Mouse (Mus musculus) forebrain, embryonic 13.5 days (tissue): Measurements from ENCODE around the gene Add1. TPM values are rescaled to one million over a fixed set of nuclear protein-coding genes. Genes with fewer than 3 reads are reported as not detected.
A peak's percentile ranks its signal among the peaks of the same experiment; 100 is the strongest.

Experiments used
- ATAC-seq: fragments of 200-750 bp; cut with Nextera tagmentation; 2 replicates; pipeline ENCODE4 v1.8.0; 2017
- H3K27ac ChIP-seq: fragments of 300-500 bp; sonication (generic); 2 replicates; pipeline ENCODE4 v1.5.1; 2015; ENCODE audit warnings: inconsistent platforms, mild to moderate bottlenecking, moderate library complexity
- H3K27me3 ChIP-seq: fragments of 300-500 bp; sonication (generic); 2 replicates; pipeline ENCODE4 v1.6.1; 2015; ENCODE audit warnings: mild to moderate bottlenecking, inconsistent platforms
- H3K36me3 ChIP-seq: fragments of 300-500 bp; sonication (generic); 2 replicates; pipeline ENCODE4 v1.6.1; 2015; ENCODE audit warnings: mild to moderate bottlenecking, inconsistent platforms; ENCODE audit not compliant: poor library complexity, severe bottlenecking
- H3K4me1 ChIP-seq: fragments of 300-500 bp; sonication (generic); 2 replicates; pipeline ENCODE4 v1.6.1; 2015; ENCODE audit warnings: inconsistent platforms
- H3K4me2 ChIP-seq: fragments of 300-500 bp; sonication (generic); 2 replicates; pipeline ENCODE4 v1.6.1; 2015; ENCODE audit warnings: inconsistent platforms, mild to moderate bottlenecking, moderate library complexity
- H3K4me3 ChIP-seq: fragments of 300-500 bp; sonication (generic); 2 replicates; pipeline ENCODE4 v1.5.1; 2015; ENCODE audit warnings: mild to moderate bottlenecking, inconsistent platforms
- H3K9ac ChIP-seq: fragments of 300-500 bp; sonication (generic); 2 replicates; pipeline ENCODE4 v1.6.1; 2015; ENCODE audit warnings: mild to moderate bottlenecking, inconsistent platforms
- H3K9me3 ChIP-seq: fragments of 300-500 bp; sonication (generic); replicated peaks from 2 replicates; pipeline ENCODE4 v1.6.1; 2016; ENCODE audit warnings: inconsistent platforms
- WGBS: fragments of 180-500 bp; shearing (Covaris S2); methylation state at CpG from one replicate; pipeline ENCODE4 v1.1.7; 2015; 5-methylcytosine and 5-hydroxymethylcytosine counted together
- polyA plus RNA-seq: library from polyadenylated mRNA; unstranded; fragments of >200 nt; fragmentation: Nextera tagmentation; extraction: Ambion mirVana; gene quantifications from 2 replicates; pipeline ENCODE4 v1.2.1, GENCODE M21; 2015

The Add1 gene
- 173 and 185 TPM in 2 replicates for polyA plus RNA-seq

GRCm38 (mm10) chr5:34573268-34574221 is at the start of gene Add1:
TSS of gene Add1 (plus strand) at chr5:34573664.
- Histone ChIP-seq H3K4me3 (peak within 1 kb of the TSS; percentile 97), H3K36me3 (no peaks in the 10 kb centered on the region; the same call in 1 of the 2 replicates), H3K9ac (peak within 1 kb of the TSS; percentile 99), H3K4me1 (peaks cover 22% of the 10 kb centered on the region), H3K27ac (peak within 1 kb of the TSS; percentile 93), H3K4me2 (peak within 1 kb of the TSS; percentile 78), H3K27me3 (no peaks in the 10 kb centered on the region), H3K9me3 (no peaks in the 10 kb centered on the region)
- under 1% methylated on average over 56 of the region's 84 CpGs for WGBS
- ATAC-seq, result peak; percentile 100

GRCm38 (mm10) chr5:34523958-34524485 is 49.4 kb upstream of the Add1 start:
- Histone ChIP-seq H3K4me2 (no peak overlapping the region), H3K9ac (no peak overlapping the region), H3K27me3 (peaks cover 22% of the 10 kb centered on the region), H3K4me3 (no peak overlapping the region), H3K9me3 (no peaks in the 10 kb centered on the region), H3K27ac (no peak overlapping the region), H3K36me3 (no peaks in the 10 kb centered on the region), H3K4me1 (peaks cover 6% of the 10 kb centered on the region; the same call in 1 of the 2 replicates)
- 61% methylated on average over 4 of the region's 4 CpGs for WGBS
- ATAC-seq, result no peak

- peaks cover 6% of the 10 kb centered on the region; the same call in 1 of the 2 replicates for H3K4me1 ChIP-seq
- no peak overlapping the region for H3K4me2 ChIP-seq
- no peak for ATAC-seq
- no peaks in the 10 kb centered on the region for H3K9me3 ChIP-seq
- no peak overlapping the region for H3K27ac ChIP-seq
- peaks cover 22% of the 10 kb centered on the region for H3K27me3 ChIP-seq
- no peak overlapping the region for H3K9ac ChIP-seq
- H3K4me3 ChIP-seq, result no peak overlapping the region
- no peaks in the 10 kb centered on the region for H3K36me3 ChIP-seq
Observed at GRCm38 (mm10) chr5:34524511-34524910, 49.0 kb upstream of the Add1 start.

GRCm38 (mm10) chr5:34525663-34526476 is 47.6 kb upstream of the Add1 start, which contains the start of gene Sh3bp2:
TSS of gene Sh3bp2 (plus strand) at chr5:34525838.
- peaks cover 22% of the 10 kb centered on the region for H3K27me3 ChIP-seq
- WGBS, result 3% methylated on average over 38 of the region's 38 CpGs
- no peaks in the 10 kb centered on the region for H3K36me3 ChIP-seq
- peak within 1 kb of the TSS; percentile 73 for H3K4me2 ChIP-seq
- ATAC-seq, result peak; percentile 93
- H3K9ac ChIP-seq, result peak within 1 kb of the TSS; percentile 61
- peak within 1 kb of the TSS; percentile 44 for H3K4me3 ChIP-seq
- no peak within 1 kb of the TSS for H3K27ac ChIP-seq
- peaks cover 6% of the 10 kb centered on the region; the same call in 1 of the 2 replicates for H3K4me1 ChIP-seq
- no peaks in the 10 kb centered on the region for H3K9me3 ChIP-seq

- peak overlapping the region; percentile 73 for H3K4me2 ChIP-seq
- 32% methylated on average over 5 of the region's 5 CpGs for WGBS
Observed at GRCm38 (mm10) chr5:34526477-34526775, 47.0 kb upstream of the Add1 start.

GRCm38 (mm10) chr5:34527352-34527751 is 46.1 kb upstream of the Add1 start:
- Histone ChIP-seq H3K36me3 (no peaks in the 10 kb centered on the region), H3K27ac (no peak overlapping the region), H3K4me2 (no peak overlapping the region), H3K9ac (no peak overlapping the region), H3K9me3 (no peaks in the 10 kb centered on the region), H3K4me1 (peaks cover 6% of the 10 kb centered on the region; the same call in 1 of the 2 replicates), H3K4me3 (no peak overlapping the region), H3K27me3 (peaks cover 22% of the 10 kb centered on the region)
- ATAC-seq, result no peak
- 84% methylated on average over 2 of the region's 2 CpGs for WGBS

More at GRCm38 (mm10) chr5:34526477-34526775, 47.0 kb upstream of the Add1 start:
- Histone ChIP-seq H3K4me1 (peaks cover 6% of the 10 kb centered on the region; the same call in 1 of the 2 replicates), H3K9me3 (no peaks in the 10 kb centered on the region), H3K27ac (no peak overlapping the region), H3K27me3 (peaks cover 22% of the 10 kb centered on the region), H3K9ac (no peak overlapping the region), H3K4me3 (no peak overlapping the region), H3K36me3 (no peaks in the 10 kb centered on the region)
- no peak for ATAC-seq

- no peaks in the 10 kb centered on the region for H3K36me3 ChIP-seq
- no peak overlapping the region for H3K9ac ChIP-seq
Observed at GRCm38 (mm10) chr5:34528724-34529123, 44.7 kb upstream of the Add1 start.

GRCm38 (mm10) chr5:34530116-34530515 is 43.3 kb upstream of the Add1 start:
- H3K4me1 ChIP-seq, result peaks cover 6% of the 10 kb centered on the region; the same call in 1 of the 2 replicates
- no peak overlapping the region for H3K4me2 ChIP-seq
- no peak overlapping the region for H3K9ac ChIP-seq
- 70% methylated on average over 5 of the region's 5 CpGs for WGBS
- H3K9me3 ChIP-seq, result no peaks in the 10 kb centered on the region
- no peak overlapping the region for H3K4me3 ChIP-seq
- no peaks in the 10 kb centered on the region for H3K36me3 ChIP-seq
- peaks cover 14% of the 10 kb centered on the region for H3K27me3 ChIP-seq
- no peak overlapping the region for H3K27ac ChIP-seq
- no peak for ATAC-seq

More at GRCm38 (mm10) chr5:34528724-34529123, 44.7 kb upstream of the Add1 start:
- Histone ChIP-seq H3K9me3 (no peaks in the 10 kb centered on the region), H3K4me2 (no peak overlapping the region), H3K27ac (no peak overlapping the region), H3K4me3 (no peak overlapping the region), H3K27me3 (peaks cover 22% of the 10 kb centered on the region), H3K4me1 (peaks cover 6% of the 10 kb centered on the region; the same call in 1 of the 2 replicates)
- WGBS, result 81% methylated on average over 5 of the region's 5 CpGs
- no peak for ATAC-seq

- Histone ChIP-seq H3K9ac (no peak overlapping the region), H3K4me2 (no peak overlapping the region), H3K36me3 (no peaks in the 10 kb centered on the region), H3K9me3 (no peaks in the 10 kb centered on the region), H3K4me1 (peaks cover 4% of the 10 kb centered on the region; the same call in 1 of the 2 replicates), H3K27me3 (peaks cover 14% of the 10 kb centered on the region), H3K27ac (no peak overlapping the region), H3K4me3 (no peak overlapping the region)
- ATAC-seq, result no peak
- WGBS, result 66% methylated on average over 4 of the region's 4 CpGs
Observed at GRCm38 (mm10) chr5:34530687-34531086, 42.8 kb upstream of the Add1 start.

- H3K27ac ChIP-seq, result no peak overlapping the region
- no peaks in the 10 kb centered on the region for H3K36me3 ChIP-seq
- no peak overlapping the region for H3K4me2 ChIP-seq
- no peaks in the 10 kb centered on the region for H3K4me1 ChIP-seq
- no peak overlapping the region for H3K9ac ChIP-seq
- H3K9me3 ChIP-seq, result no peaks in the 10 kb centered on the region
- H3K4me3 ChIP-seq, result no peak overlapping the region
- WGBS, result 80% methylated on average over 5 of the region's 5 CpGs
- no peaks in the 10 kb centered on the region for H3K27me3 ChIP-seq
- ATAC-seq, result no peak
Observed at GRCm38 (mm10) chr5:34533066-34533465, 40.4 kb upstream of the Add1 start.

- no peak for ATAC-seq
- Histone ChIP-seq H3K9me3 (no peaks in the 10 kb centered on the region), H3K27me3 (no peaks in the 10 kb centered on the region), H3K27ac (no peak overlapping the region), H3K4me3 (no peak overlapping the region), H3K9ac (no peak overlapping the region), H3K4me1 (no peaks in the 10 kb centered on the region), H3K36me3 (no peaks in the 10 kb centered on the region), H3K4me2 (no peak overlapping the region)
- 76% methylated on average over 3 of the region's 3 CpGs for WGBS
Observed at GRCm38 (mm10) chr5:34533820-34534219, 39.6 kb upstream of the Add1 start.
